Mouse (Mus musculus) MEL (cell line): ENCODE measurements at regions not wholly inside any gene's neighbourhood (a gene's known extent, or its start where the extent isn't known, plus 50 kb on each side); places are given as distances from the start of the nearest gene placed in this dataset.

Experiments
- DNase-seq: peaks from one replicate; pipeline ENCODE4 v3.0.0; 2011; ENCODE audit warnings: low read depth, low spot score
- H3K27ac ChIP-seq: 2 replicates; pipeline ENCODE4 v1.5.1; 2012; ENCODE audit warnings: low read depth, mild to moderate bottlenecking, control low read depth, low read length, moderate library complexity; ENCODE audit not compliant: control insufficient read depth
- H3K27me3 ChIP-seq, 2 experiments: fragments of 150-350 bp in 1 of 2; sonication (generic) in 1 of 2; 2 replicates each; pipeline ENCODE4 v1.6.1; 2012; ENCODE audit warnings: low read length in 2 of 2, mild to moderate bottlenecking in 2 of 2, improper control_type of control experiment in 1 of 2, moderate library complexity in 1 of 2; ENCODE audit not compliant: insufficient read depth in 2 of 2, control insufficient read depth in 1 of 2
- H3K36me3 ChIP-seq, 2 experiments: 2 replicates each; pipeline ENCODE4 v1.6.1; 2012 to 2014; ENCODE audit warnings: low read length in 2 of 2, improper control_type of control experiment in 1 of 2, inconsistent platforms in 1 of 2, mild to moderate bottlenecking in 1 of 2; ENCODE audit not compliant: insufficient read depth in 2 of 2, control insufficient read depth in 1 of 2
- H3K4me1 ChIP-seq, 2 experiments: fragments of 150-350 bp in 1 of 2; sonication (generic) in 1 of 2; 2 replicates each; pipeline ENCODE4 v1.6.1; 2012; ENCODE audit warnings: low read length in 2 of 2, improper control_type of control experiment in 1 of 2, mild to moderate bottlenecking in 1 of 2; ENCODE audit not compliant: insufficient read depth in 2 of 2, control insufficient read depth in 1 of 2
- H3K4me3 ChIP-seq, 2 experiments: fragments of 150-350 bp in 1 of 2; sonication (generic) in 1 of 2; 2 replicates each; pipeline ENCODE4 v1.5.1; 2012; ENCODE audit warnings: low read depth in 2 of 2, low read length in 2 of 2, mild to moderate bottlenecking in 2 of 2, moderate library complexity in 2 of 2, control low read depth in 1 of 2, improper control_type of control experiment in 1 of 2; ENCODE audit not compliant: control insufficient read depth in 1 of 2, insufficient read depth in 1 of 2
- H3K79me2 ChIP-seq: 2 replicates; pipeline ENCODE4 v1.6.1; 2012; ENCODE audit warnings: mild to moderate bottlenecking, low read length, moderate library complexity; ENCODE audit not compliant: control insufficient read depth, poor library complexity, insufficient read depth
- H3K9ac ChIP-seq: 2 replicates; pipeline ENCODE4 v1.6.1; 2012; ENCODE audit warnings: low read depth, mild to moderate bottlenecking, control low read depth, low read length, moderate library complexity; ENCODE audit not compliant: control insufficient read depth, poor library complexity, severe bottlenecking
- H3K9me3 ChIP-seq: fragments of 150-350 bp; sonication (generic); replicated peaks from 2 replicates; pipeline ENCODE4 v1.6.1; 2012; ENCODE audit warnings: mild to moderate bottlenecking, low read length, improper control_type of control experiment, moderate library complexity; ENCODE audit not compliant: insufficient read depth
- BHLHE40 ChIP-seq: IDR thresholded peaks from 2 replicates; pipeline ENCODE4 v1.6.1; 2012; ENCODE audit warnings: low read depth, mild to moderate bottlenecking, inconsistent platforms, low read length, improper control_type of control experiment, borderline replicate concordance
- CHD1 ChIP-seq: IDR thresholded peaks from 2 replicates; pipeline ENCODE4 v1.6.1; 2012; ENCODE audit warnings: low read depth, mild to moderate bottlenecking, inconsistent platforms, low read length, improper control_type of control experiment
- CTCF ChIP-seq, 3 experiments: IDR thresholded peaks in 2 of 3; conservative IDR thresholded peaks in 1 of 3; 2 replicates each; pipeline ENCODE4 v1.5.1; 2011 to 2012; ENCODE audit warnings: low read length in 3 of 3, low read depth in 2 of 3, mild to moderate bottlenecking in 2 of 3, improper control_type of control experiment in 1 of 3, inconsistent platforms in 1 of 3, mixed read lengths in 1 of 3, moderate library complexity in 1 of 3; ENCODE audit not compliant: control insufficient read depth in 1 of 3, insufficient read depth in 1 of 3, poor library complexity in 1 of 3, severe bottlenecking in 1 of 3
- E2F4 ChIP-seq: IDR thresholded peaks from 2 replicates; pipeline ENCODE4 v1.6.1; 2011; ENCODE audit warnings: low read depth, low read length, improper control_type of control experiment, borderline replicate concordance
- ETS1 ChIP-seq: IDR thresholded peaks from 2 replicates; pipeline ENCODE4 v1.6.1; 2012; ENCODE audit warnings: low read depth, mild to moderate bottlenecking, inconsistent platforms, low read length, improper control_type of control experiment, moderate library complexity
- GABPA ChIP-seq: IDR thresholded peaks from 2 replicates; pipeline ENCODE4 v1.6.1; 2012; ENCODE audit warnings: low read depth, mild to moderate bottlenecking, inconsistent platforms, low read length, improper control_type of control experiment, moderate library complexity
- GATA1 ChIP-seq: IDR thresholded peaks from 2 replicates; pipeline ENCODE4 v1.6.1; 2011; ENCODE audit warnings: low read depth, low read length, improper control_type of control experiment
- HCFC1 ChIP-seq: IDR thresholded peaks from 2 replicates; pipeline ENCODE4 v1.6.1; 2012; ENCODE audit warnings: low read depth, mild to moderate bottlenecking, inconsistent platforms, low read length, improper control_type of control experiment, moderate library complexity
- KAT2A ChIP-seq: conservative IDR thresholded peaks from 2 replicates; pipeline ENCODE4 v1.6.1; 2012; ENCODE audit warnings: low read depth, low read length, improper control_type of control experiment, inconsistent platforms
- MAFK ChIP-seq: IDR thresholded peaks from 2 replicates; pipeline ENCODE4 v1.6.1; 2011; ENCODE audit warnings: low read depth, mild to moderate bottlenecking, low read length, improper control_type of control experiment, borderline replicate concordance
- MAX ChIP-seq: IDR thresholded peaks from 2 replicates; pipeline ENCODE4 v1.6.1; 2011; ENCODE audit warnings: low read length, improper control_type of control experiment
- MXI1 ChIP-seq: IDR thresholded peaks from 2 replicates; pipeline ENCODE4 v1.6.1; 2011; ENCODE audit warnings: mild to moderate bottlenecking, low read depth, low read length, improper control_type of control experiment
- MYB ChIP-seq: IDR thresholded peaks from 2 replicates; pipeline ENCODE4 v1.6.1; 2011; ENCODE audit warnings: mild to moderate bottlenecking, low read depth, low read length, improper control_type of control experiment
- MYC ChIP-seq: IDR thresholded peaks from 2 replicates; pipeline ENCODE4 v1.6.1; 2011; ENCODE audit warnings: low read depth, mild to moderate bottlenecking, low read length, improper control_type of control experiment, moderate library complexity
- NELFE ChIP-seq: IDR thresholded peaks from 2 replicates; pipeline ENCODE4 v1.6.1; 2011; ENCODE audit warnings: low read depth, low read length, improper control_type of control experiment
- NRF1 ChIP-seq: IDR thresholded peaks from 2 replicates; pipeline ENCODE4 v1.6.1; 2014; ENCODE audit warnings: low read depth, mild to moderate bottlenecking, inconsistent platforms, low read length, improper control_type of control experiment, moderate library complexity; ENCODE audit not compliant: poor library complexity, insufficient read depth, severe bottlenecking
- POLR2A ChIP-seq, 2 experiments: IDR thresholded peaks; 2 replicates each; pipeline ENCODE4 v1.6.1; 2011 to 2012; ENCODE audit warnings: low read length in 2 of 2, mild to moderate bottlenecking in 2 of 2, control low read depth in 1 of 2, improper control_type of control experiment in 1 of 2, low read depth in 1 of 2, moderate library complexity in 1 of 2; ENCODE audit not compliant: control insufficient read depth in 1 of 2, insufficient read depth in 1 of 2, poor library complexity in 1 of 2
- POLR2AphosphoS2 ChIP-seq: IDR thresholded peaks from 2 replicates; pipeline ENCODE4 v1.6.1; 2011; ENCODE audit warnings: low read length, improper control_type of control experiment
- POLR2AphosphoS5 ChIP-seq: IDR thresholded peaks from 2 replicates; pipeline ENCODE4 v1.6.1; 2012; ENCODE audit warnings: low read depth, borderline replicate concordance, mild to moderate bottlenecking, inconsistent platforms, low read length, moderate library complexity, mixed read lengths
- RAD21 ChIP-seq: IDR thresholded peaks from 2 replicates; pipeline ENCODE4 v1.6.1; 2011; ENCODE audit warnings: mild to moderate bottlenecking, low read depth, low read length, improper control_type of control experiment
- RCOR1 ChIP-seq: IDR thresholded peaks from 2 replicates; pipeline ENCODE4 v1.6.1; 2012; ENCODE audit warnings: low read depth, mild to moderate bottlenecking, inconsistent platforms, low read length, improper control_type of control experiment
- SIN3A ChIP-seq: IDR thresholded peaks from 2 replicates; pipeline ENCODE4 v1.6.1; 2012; ENCODE audit warnings: low read length, improper control_type of control experiment, inconsistent platforms
- SMC3 ChIP-seq: IDR thresholded peaks from 2 replicates; pipeline ENCODE4 v1.6.1; 2011; ENCODE audit warnings: low read depth, low read length, improper control_type of control experiment
- TAL1 ChIP-seq: IDR thresholded peaks from 2 replicates; pipeline ENCODE4 v1.6.1; 2012; ENCODE audit warnings: mild to moderate bottlenecking, inconsistent platforms, low read length, moderate library complexity, mixed read lengths
- TBP ChIP-seq: IDR thresholded peaks from 2 replicates; pipeline ENCODE4 v1.8.0; 2011; ENCODE audit warnings: low read depth, low read length, improper control_type of control experiment
- TCF12 ChIP-seq: IDR thresholded peaks from 2 replicates; pipeline ENCODE4 v1.6.1; 2014; ENCODE audit warnings: low read depth, mild to moderate bottlenecking, inconsistent platforms, low read length, improper control_type of control experiment, moderate library complexity
- UBTF ChIP-seq: IDR thresholded peaks from 2 replicates; pipeline ENCODE4 v1.6.1; 2012; ENCODE audit warnings: low read depth, mild to moderate bottlenecking, inconsistent platforms, low read length, improper control_type of control experiment, moderate library complexity, borderline replicate concordance; ENCODE audit not compliant: insufficient read depth
- ZC3H11A ChIP-seq: IDR thresholded peaks from 2 replicates; pipeline ENCODE4 v1.6.1; 2012; ENCODE audit warnings: low read depth, mild to moderate bottlenecking, inconsistent platforms, low read length, improper control_type of control experiment
- ZKSCAN1 ChIP-seq: IDR thresholded peaks from 2 replicates; pipeline ENCODE4 v1.6.1; 2012; ENCODE audit warnings: low read depth, mild to moderate bottlenecking, inconsistent platforms, low read length, improper control_type of control experiment, moderate library complexity
- ZNF384 ChIP-seq: IDR thresholded peaks from 2 replicates; pipeline ENCODE4 v1.6.1; 2012; ENCODE audit warnings: low read depth, mild to moderate bottlenecking, inconsistent platforms, low read length, improper control_type of control experiment

- Histone ChIP-seq H3K79me2 (peaks cover 10% of the 10 kb centered on the region), H3K9ac (no peak overlapping the region), H3K9me3 (no peaks in the 10 kb centered on the region), H3K27ac (no peak overlapping the region), H3K36me3 (peaks cover 0 to 29% of the 10 kb centered on the region in 2 experiments; a peak in 2 of 4 replicates), H3K4me3 (no peak overlapping the region), H3K27me3 (no peaks in the 10 kb centered on the region), H3K4me1 (peaks cover 11 to 35% of the 10 kb centered on the region in 2 experiments)
- DNase-seq, result no peak
- TF ChIP-seq RAD21 (no peak), TBP (no peak), GABPA (no peak), GATA1 (no peak), CHD1 (no peak), ETS1 (no peak), UBTF (no peak), SIN3A (no peak), MYB (no peak), ZNF384 (no peak), MYC (no peak), SMC3 (no peak), KAT2A (no peak), BHLHE40 (no peak), HCFC1 (no peak), RCOR1 (no peak), POLR2AphosphoS5 (no peak)
Observed at GRCm38 (mm10) chr16:29837025-29837629, 227.1 kb upstream of the Hes1 start.

DNA sequence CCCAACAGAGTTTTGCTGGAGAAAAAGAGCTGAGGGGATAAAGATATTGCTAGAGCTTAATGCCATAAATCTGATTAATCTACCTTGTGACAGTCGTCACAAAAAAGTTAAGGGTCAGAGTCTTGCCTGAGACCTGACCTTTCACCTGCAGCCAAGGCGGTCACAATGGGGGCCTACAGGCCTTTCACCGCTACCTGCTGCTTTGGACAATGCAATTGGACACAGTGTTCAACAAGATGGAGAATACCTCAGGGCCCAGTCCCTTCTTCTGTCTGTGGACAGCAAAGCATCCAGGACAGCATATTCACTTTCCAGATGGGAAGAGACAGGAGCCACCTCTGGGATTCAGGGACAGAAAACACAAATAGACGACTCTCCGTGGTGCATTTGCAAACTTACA is 226.3 kb upstream of the Hes1 start:
- Histone ChIP-seq H3K36me3 (peaks cover 0 to 32% of the 10 kb centered on the region in 2 experiments; a peak in 2 of 4 replicates), H3K9ac (no peak overlapping the region), H3K9me3 (no peaks in the 10 kb centered on the region), H3K27me3 (no peaks in the 10 kb centered on the region), H3K4me3 (no peak overlapping the region), H3K27ac (no peak overlapping the region; the same call in 1 of the 2 replicates), H3K79me2 (peaks cover 9% of the 10 kb centered on the region), H3K4me1 (peaks cover 11 to 41% of the 10 kb centered on the region in 2 experiments)
- no peak for TF ChIP-seq POLR2AphosphoS2
- TF ChIP-seq ZKSCAN1, result no peak
- TF ChIP-seq MAFK, result no peak
- TF ChIP-seq CTCF (IDR thresholded peaks at IDR 0.05 in 2 of 3, conservative IDR thresholded peaks at IDR 0.05 in 1 of 3; ENCODE audit: control insufficient read depth in 1 of 3, insufficient read depth in 1 of 3, low read depth in 2 of 3, low read length in 3 of 3, poor library complexity in 1 of 3, severe bottlenecking in 1 of 3), result no peak
- no peak for TF ChIP-seq RAD21
- TF ChIP-seq ZC3H11A, result no peak
- TF ChIP-seq NRF1, result no peak
- no peak for TF ChIP-seq MAX
- no peak for TF ChIP-seq TCF12
- TF ChIP-seq E2F4, result no peak
- no peak for TF ChIP-seq TAL1
- TF ChIP-seq MYC, result no peak
- no peak for TF ChIP-seq MXI1
- no peak for TF ChIP-seq ZNF384
- no peak for TF ChIP-seq HCFC1
- no peak for TF ChIP-seq POLR2A (IDR thresholded peaks at IDR 0.05; ENCODE audit: control insufficient read depth in 1 of 2, insufficient read depth in 1 of 2, low read depth in 1 of 2, low read length in 2 of 2, poor library complexity in 1 of 2)
- TF ChIP-seq NELFE, result no peak
- DNase-seq, result no peak
